Mouse (Mus musculus) thymus, postnatal 36 days (tissue): ENCODE measurements around the gene Gad1.
A peak's percentile ranks its signal among the peaks of the same experiment; 100 is the strongest.

ENCODE experiments used
- DNase-seq, 2 experiments: peaks; one replicate each; pipeline ENCODE4 v3.0.0; 2022; ENCODE audit warnings: mixed read lengths in 2 of 2

The Gad1 gene

DNA sequence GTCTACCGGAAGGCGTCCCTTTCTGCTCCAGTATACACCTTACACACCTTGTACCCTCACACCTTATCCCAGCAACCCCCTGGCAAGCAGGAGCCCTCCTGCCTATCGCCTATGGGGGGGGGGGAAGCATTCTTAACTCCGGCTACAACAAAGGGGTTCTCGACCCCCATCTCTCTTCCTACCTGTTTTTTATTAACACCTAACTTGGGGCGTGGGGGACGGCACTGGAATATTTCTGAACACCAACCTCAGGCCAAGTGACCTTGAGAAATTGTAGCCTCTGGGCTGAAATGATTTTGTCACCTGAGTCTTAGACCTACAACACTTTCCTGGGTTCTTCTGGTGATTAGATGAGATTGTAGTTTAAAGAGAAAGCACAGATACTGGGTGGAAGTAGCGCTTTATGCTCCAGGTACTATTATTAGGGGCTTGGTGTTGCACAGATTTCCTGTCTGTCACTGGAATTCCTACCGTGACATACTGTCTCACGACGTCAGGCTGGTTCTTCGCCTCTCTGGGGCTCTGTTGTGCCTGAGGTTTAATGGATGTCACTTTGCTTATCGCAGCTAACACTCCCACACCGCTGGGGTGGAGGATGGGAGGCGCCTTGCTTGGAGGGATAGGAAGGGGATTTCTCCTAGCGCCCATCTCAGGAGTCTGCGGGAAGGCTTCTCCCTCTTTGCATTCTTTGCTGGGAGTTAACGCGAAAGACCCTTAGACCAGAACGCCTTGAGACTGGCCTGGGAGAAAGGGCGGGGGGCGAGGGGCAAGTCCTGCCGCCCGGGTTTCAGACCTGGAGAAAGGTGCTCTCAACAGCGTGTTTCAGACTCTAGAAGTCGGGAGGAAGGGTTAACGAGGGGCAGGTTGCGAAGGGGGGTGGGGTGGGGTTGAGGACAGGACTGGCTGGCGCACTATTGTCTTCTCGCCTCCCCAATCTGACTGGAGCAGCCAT lies 13.1 kb downstream of the Gad1 start:
- DNase-seq, result no peak

DNA sequence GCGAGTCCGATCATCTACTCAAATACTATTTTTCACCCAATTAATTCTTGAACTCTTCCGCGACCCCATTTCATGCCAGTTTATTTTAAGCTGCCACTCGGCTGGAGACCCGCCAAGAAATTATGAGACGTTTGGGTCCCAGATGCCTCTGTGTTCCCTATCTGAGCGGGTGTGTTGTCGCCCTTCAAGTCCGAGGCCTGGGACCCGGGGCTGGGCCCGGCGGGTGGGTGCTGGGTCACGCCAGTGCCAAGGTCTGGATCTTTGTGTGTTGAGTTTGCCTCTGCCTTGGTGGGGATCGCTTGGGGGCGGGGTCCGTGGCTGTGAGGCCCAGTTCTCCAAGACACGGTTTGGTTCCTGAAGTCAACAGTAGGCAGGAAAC lies 13.7 kb downstream of the Gad1 start:
- no peak for DNase-seq

DNA sequence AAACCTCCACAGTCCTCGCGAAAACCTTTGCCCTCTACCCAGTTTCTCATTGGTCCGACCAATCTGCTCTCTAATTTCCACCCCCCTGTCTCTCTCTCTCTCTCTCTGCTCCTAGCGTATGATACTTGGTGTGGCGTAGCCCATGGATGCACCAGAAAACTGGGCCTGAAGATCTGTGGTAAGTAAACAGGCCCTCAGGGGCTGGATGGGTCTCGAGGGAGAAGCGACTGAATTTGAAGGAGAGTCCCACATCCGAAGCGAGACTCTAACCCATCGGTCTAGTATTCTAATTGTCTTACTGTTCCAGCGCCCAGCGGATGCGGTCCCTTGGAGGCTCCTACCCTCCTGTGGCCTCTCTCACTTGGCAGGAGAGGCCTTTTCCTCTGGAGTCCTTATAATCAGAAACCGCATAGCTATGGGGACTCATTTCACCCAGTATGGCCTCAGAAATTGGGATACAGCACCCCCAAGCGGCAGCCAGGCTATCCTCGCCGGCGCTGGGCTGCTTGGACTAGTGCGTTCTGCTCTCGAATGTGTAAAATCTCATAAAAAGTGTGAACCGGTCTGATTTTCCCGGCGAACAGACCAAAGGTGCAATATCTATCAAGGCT lies 14.3 kb downstream of the Gad1 start:
- no peak for DNase-seq

DNA sequence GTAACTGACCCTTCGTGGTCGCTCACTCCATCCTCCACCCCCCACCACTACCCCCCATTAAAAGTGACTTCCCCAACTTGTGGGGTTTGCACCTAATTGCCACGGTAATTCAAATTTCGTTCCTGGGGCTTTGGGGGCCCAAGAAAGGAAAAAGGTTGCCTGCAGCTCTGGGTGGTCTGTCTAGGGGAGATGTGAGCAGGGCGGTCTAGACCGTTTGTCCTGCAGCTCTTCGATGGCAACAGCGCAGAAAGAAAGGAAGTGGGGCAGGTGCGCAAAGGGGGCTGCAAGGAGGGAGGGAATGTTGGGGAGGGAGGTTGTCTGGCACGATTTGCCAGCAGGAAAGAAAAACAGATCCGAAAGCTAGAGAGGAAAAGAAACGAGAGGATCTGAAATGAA lies 14.8 kb downstream of the Gad1 start:
- no peak for DNase-seq

DNA sequence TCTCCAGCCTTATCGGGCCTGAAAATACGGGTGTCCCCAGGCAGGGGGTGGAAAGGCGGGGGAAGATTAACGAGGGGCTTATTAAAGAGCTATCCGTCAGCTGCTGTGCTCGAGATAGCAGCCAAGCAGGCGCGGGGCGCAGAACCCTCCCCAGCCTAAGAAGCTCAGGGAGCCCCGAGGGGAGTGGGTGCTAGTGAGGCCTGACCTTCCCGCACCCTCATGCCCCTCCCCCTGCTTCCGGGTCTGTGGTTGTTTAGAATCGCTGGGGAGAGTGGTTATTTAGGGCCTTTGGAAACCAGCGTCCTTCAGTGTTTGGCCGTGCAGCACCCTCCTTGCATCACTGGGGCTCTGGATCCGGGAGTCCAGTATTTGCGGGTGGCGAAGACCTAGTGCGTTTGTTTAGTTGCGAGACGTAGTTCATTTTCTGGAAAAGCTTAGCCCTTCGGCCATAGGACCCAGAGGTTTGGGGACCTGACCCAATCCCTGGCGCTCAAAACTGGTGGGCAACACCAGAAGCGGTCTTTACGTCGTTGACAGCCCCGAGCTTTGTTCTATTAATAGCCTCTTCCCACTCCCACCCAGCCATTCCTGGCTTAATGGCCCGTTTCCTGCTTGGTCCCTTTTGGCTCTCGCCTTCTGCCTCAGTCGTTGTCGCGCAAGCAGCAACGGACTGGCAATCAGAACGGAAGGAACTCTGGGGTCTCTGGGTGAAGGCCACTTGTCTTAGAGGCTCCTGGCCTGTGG lies 15.5 kb downstream of the Gad1 start:
- no peak for DNase-seq

DNA sequence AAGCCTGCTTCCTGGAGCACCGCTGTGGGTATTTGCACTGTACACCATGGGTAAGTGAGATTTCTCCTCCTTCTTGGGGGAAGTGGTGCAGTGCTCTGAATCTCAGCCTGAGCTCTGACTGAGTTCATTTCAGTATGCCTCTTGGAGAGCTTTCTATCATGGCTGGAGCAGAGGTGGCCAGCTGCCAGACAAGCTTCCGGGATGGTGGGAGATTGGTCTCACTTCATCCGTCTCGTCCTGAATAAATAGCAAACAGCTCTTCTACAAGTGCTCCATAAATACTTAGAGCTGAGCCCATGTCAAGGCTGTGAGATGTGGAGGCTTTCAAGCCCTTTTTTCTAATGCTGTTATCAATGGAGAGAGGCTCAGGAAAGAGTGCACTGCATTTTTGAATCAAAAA lies 18.8 kb downstream of the Gad1 start:
- DNase-seq, result no peak

DNA sequence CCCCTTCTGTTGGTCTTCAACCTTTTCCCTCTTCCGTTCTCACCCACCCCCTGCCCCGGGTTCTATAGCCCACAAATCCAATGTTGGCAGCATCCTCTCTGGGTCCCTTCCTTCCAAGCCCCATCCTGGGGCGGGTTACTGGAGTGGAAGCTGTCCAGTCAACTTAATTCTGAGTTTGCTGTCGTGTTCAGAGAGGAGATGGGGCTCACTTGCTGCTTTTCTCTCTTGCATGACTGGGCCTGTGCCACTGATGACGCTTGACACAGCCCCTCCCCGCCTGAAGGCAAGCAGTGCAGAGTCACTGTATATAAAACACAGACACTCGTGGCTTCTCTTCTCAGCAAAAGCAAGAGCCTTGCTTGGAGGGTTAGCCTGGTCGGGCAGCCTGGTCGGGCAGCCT lies 19.4 kb downstream of the Gad1 start:
- DNase-seq, result no peak

DNA sequence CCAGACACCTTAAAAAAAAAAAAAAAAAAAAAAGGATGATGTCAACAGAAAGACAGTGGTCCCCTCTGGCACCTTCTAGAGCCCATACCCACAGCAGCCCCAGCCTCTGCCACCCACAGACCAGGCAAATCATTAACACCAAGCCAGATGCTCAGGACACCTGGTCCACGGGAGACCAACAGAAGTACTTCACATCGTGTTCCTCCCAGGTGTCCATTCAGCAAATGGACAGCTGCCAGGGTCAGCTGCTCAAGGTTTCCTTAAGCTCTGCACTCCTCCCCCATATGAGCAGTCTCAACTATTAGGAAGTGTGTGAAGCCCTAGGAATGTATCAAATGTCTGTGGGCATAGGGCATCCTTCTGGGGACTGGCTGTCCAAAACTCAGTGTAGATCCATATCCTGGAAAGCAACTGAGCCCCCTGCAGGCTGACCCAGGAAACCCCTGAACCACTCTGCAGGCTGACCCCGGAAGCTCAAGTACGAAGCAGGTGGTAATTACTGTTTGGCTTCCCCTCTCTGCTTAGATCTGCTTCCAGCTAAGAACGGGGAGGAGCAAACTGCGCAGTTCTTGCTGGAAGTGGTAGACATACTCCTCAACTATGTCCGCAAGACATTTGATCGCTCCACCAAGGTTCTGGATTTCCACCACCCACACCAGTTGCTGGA lies 20.8 kb downstream of the Gad1 start:
- no peak for DNase-seq

DNA sequence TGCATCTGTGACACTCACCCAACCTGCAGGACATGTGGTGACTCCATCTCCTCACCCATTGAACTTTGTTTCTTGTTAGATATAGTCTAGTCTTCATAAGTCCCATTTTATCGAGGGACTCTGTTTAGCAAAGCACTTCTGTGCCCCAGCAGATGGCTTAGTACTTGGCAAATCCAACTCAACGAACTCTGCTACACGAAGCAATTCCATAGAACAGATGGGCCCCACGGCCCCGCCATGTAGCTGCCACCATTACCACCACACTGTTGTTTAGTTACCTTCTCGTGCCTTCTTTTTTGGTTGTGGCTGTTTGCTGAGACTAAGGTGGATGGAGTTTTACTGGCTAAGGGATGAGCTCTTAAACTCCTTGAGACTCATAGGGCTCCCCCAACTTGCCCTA lies 35.3 kb downstream of the Gad1 start:
- DNase-seq, result no peak

DNA sequence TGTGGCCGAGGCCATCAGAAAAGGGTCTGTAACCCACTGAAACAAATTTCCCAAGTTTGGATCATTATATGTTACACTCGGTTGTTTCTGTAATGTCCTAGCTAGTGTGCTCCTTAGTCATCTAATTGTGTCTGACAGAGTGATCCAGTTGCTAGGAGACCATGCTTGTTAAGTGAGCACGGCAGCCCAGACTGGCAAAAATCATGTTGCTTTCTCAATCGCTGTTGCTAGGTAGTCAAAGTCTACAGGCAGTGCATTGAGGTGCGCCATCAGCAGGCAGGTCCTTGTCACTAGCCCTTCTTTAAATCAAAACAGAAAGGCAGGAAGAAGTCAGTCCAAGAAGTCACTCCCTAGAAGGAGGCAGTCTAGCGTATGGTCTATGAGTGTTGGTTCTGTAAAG lies 39.6 kb downstream of the Gad1 start:
- DNase-seq, result no peak

DNA sequence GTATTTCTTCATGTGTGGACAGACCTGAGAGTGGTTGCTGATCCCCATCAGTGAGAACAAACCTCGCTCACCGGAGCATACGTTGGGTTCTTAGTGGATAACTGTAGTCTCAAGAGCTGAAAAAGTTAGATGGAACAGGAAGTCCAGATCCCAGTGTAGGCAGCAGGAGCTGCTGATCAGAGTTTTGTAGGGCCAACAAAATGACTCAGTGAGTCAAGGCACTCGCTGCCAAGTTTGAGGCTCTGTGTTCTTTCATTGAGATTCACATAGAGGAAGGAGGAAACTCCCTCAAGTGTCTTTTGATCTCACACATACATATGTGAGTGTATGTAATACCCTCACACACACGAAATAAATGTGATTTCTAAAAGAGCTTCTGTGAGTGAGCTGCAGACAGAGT lies 40.8 kb downstream of the Gad1 start:
- DNase-seq, result no peak

DNA sequence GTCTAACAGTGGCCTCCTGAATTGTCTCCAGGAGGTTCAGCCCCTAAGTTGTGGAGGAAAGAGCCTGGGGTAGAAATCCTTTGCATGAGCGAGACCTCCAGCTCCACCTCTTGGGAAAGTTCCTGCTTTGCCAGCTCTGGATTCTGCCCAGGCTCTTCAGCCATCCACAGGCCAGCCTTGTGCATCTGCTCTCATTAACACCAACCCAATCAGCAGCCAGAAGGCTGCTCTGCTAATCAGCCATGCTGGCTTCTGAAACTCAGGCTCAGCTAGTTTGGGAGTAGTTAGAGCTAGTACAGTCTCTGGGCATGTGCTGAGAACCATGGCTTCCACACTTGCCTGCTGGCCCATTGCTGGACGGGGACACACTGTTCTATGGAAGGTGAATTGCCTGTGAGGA lies 43.0 kb downstream of the Gad1 start:
- no peak for DNase-seq

DNA sequence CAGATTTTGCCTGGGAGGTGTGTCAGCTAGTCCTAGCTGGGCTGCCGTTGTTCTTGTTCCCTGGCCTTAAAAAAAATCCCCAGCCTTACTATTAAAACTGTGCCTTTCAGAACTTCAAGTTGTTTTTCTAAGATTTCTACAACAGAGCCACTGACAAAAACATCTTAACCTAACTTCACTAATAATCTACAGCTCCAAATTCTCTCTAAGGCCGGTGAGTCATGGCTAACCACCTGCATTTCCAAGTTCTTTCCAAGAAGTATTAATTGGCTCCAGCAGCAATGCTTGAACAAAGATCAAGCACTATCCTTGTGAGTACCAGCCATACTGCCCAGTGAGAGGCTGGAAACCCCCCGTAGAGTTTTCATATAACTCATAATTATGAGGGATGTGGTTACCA lies 56.9 kb downstream of the Gad1 start:
- no peak for DNase-seq

DNA sequence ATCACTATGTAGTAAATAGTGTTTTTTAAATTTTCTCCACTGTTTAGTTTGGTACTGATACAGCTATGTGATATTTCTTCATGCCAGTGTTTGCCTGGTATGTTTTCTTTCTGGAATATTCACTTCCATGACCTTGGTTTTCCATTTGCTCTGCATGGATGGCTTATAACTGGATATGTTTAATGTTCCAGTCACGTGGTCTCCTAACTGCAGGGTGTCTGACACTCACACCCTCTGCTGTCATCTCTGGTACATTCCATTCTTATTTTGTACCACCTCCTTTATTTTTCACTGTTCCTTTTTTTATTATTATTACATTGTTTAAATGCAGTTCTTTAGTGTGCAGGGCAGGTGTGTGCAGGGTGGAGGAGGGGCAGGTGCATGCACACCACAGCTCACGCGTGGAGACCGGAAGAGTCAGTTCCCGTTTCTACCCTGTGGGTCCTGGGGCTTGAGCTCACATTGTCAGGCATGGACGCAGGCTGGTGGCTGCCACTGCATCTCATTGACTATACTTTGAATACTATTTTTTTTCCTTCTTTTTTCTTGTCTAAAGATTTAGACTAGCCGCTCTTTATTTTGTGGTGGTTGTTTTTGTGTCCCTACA lies 62.0 kb downstream of the Gad1 start:
- DNase-seq, result no peak

DNA sequence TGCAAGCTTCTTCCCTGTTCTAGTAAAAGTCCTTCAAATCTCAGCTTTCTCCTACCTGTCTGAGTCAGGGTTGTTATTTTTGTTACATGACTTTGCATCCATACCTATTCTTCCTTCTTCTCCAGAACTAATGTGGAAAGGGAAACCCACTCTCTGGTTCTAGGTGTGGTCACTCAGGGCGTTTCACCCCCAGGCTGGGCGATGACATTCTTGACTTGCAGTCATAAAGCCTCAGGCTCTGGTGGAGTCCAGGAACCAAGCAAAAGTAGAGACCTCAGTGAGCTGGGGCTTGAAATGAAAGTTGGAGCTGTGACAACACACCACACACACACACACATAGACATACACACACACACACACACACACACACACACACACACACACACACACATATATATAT lies 63.2 kb downstream of the Gad1 start:
- DNase-seq, result no peak

DNA sequence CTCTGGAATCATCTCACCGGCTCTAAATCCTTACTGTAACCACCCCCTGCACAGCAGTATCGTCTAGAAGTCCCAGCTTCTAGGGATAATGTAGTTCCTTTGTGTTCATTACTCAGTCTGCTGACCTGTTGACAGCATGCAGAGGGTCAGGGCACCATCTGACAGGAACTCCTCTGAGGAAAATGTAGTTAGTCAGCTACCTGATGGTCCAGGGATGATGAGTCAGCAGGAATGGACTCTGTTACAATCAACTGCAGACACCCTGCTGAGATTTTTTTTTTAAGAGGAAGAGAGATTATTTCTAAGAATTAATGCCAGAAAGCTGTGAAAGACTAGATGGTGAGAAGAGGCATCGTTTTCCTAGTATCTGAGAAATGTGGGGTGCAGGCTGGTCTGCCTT lies 63.7 kb downstream of the Gad1 start:
- DNase-seq, result no peak

DNA sequence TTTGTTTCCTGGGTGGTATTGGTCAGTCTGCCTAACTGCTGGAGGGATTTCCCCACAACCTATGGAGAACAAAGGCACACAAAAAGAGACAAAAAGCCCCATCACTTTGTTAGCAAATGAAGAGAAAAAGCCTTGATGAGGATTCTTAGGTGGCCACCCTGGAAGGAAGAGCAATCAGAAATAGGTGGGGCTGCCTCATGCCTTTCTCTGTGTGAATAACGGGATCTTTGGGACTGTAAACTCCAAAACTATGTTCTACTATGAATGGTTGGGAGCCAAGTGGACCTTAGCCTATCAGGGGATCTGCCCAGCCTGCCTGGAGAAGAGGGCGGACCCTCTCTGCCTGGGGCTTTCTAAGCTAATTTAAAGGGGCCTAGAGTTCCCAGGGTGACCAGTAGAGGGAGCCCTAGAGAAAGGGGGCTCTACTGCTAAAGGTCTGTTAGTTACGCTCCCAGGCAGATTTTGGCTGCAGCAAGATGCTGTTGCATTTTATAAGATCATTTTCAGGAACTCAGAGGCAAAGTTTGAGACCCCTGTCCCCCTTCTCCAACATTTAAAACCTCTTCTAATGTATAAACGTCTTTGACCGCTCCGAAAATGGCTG lies 66.5 kb downstream of the Gad1 start:
- DNase-seq, result peak in 1 of 2 experiments; percentile 9

DNA sequence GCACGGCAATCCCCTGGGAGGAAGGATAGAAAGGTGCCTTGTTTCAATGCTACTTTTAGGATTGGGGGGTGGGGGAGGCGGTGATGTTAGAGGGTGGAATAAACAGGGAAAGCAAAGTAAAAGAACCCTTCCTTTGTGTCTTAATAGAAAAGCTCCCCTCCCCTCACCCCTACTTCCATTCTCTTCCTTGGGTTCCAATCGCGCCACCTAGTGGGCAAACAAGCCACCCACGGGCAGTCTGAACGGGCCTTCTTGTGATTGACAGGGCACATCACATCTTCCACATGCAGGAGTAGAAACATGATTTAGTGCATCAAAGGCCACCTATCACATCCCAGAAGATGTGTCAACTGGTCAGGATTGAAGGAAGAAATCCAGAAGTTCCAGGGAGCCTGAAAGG lies 67.4 kb downstream of the Gad1 start:
- DNase-seq, result peak; percentile 42 to 47

DNA sequence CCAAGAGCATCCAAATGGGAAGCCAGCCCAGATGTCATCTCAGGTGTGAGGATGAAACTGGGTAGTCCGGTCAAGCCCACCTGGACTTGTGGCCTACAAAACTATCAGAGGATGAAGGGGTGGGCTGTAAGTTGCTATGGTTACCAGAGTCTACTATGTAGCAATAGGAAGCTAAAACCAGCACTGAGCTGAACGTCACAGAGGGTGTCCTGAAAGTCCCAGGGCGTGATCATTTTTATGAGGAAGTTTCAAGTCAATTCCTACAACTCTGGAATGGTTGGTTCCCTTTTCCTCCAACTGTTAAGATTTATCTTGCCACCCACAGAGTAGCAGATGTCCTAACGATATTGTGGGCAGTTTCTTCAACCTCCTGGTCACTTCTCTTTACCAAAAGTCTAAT lies 69.4 kb downstream of the Gad1 start:
- DNase-seq, result no peak

DNA sequence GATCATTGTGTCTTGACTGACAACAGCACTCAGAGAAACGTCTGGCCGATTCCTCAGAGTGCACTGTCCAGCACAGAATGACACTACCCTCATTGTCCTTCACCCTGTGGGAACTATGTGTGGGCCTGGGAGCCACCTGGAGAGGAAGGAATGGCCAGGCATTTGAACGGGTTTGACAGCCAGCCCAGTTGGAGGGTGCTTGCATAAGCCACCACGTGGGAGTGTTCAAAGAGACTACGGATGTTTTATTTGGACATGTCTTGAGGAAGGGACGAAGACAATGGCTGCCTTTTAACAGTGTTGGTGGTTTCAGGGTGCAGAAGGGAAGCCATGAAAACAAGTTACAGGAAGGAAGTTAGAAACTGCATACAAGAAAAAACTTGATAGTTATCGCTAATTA lies 72.9 kb downstream of the Gad1 start:
- no peak for DNase-seq

DNA sequence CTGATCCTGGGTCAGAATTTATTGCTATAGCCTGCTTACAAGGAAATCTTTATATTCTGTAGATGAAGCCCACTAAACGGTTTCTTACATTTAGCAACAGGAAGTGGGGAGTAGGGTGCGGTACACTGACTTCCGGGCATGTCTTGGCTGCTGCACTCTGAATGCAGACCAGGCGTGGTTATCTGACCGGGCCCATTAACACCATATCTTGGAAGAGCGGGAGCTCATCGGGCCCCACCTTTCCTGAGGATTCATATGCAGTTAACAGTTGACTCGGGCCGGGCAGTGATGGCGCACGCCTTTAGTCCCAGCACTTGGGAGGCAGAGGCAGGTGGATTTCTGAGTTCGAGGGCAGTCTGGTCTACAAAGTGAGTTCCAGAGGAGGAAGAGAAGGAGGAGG lies 75.5 kb downstream of the Gad1 start:
- no peak for DNase-seq

DNA sequence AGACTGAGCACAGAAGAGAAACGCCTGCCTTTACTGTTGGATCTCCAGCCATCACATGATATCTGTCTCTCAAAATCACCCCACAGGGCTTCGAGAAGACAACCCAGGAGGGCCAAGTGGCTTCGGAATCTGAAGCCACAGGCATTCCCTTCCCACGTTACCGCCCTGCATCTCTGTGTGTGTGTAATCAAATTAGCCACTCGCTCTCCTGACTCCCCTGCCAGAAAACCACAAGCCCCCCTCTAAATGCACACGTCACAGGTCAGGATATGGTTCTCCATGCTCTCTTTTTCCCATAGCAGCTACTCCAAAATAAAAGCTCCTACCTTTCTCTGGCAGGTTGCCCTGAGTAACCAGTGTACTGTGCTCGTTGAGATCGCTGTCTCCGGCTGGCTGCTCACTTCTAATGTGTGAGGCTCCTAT lies 76.5 kb downstream of the Gad1 start:
- no peak for DNase-seq
